Mouse (Mus musculus): ENCODE results near the gene Ror2. TPM values are rescaled to one million over a fixed set of nuclear protein-coding genes. Genes with fewer than 3 reads are reported as not detected.

The Ror2 gene
- polyA plus RNA-seq (2014; fragmentation: Illumina TruSeq; extraction: RNeasy Lipid Tissue Mini Kit (QIAGEN cat#74804)): 1.3 TPM

GRCm38 (mm10) chr13:53285756-53286361 lies at the start of gene Ror2:
Ror2 (minus strand) TSS chr13:53286124.

Other genes starting within 250 kb of the Ror2 start
- gene Sptlc1, start 91.3 kb upstream of the Ror2 start, polyA plus RNA-seq (2014; fragmentation: Illumina TruSeq; extraction: RNeasy Lipid Tissue Mini Kit (QIAGEN cat#74804)): 38.3 TPM
- 0.54 TPM for gene Msx2, start 186.9 kb upstream of the Ror2 start, polyA plus RNA-seq (2014; fragmentation: Illumina TruSeq; extraction: RNeasy Lipid Tissue Mini Kit (QIAGEN cat#74804))

Measured in ovary, adult 10 weeks (tissue).